Mouse (Mus musculus) embryonic fibroblast, embryonic 13.5 days (primary cell): ENCODE data around the gene Dnah17.

Experiments
- CTCF ChIP-seq: IDR thresholded peaks from 2 replicates; pipeline ENCODE4 v1.5.1; 2011; ENCODE audit warnings: mild to moderate bottlenecking, control low read depth, low read length, moderate library complexity, borderline replicate concordance; ENCODE audit not compliant: insufficient read depth
- POLR2A ChIP-seq: IDR thresholded peaks from 2 replicates; pipeline ENCODE4 v1.6.1; 2011; ENCODE audit warnings: low read depth, mild to moderate bottlenecking, control low read depth, low read length, moderate library complexity

- TF ChIP-seq CTCF (peak; percentile 31; the same call in 1 of the 2 replicates), POLR2A (no peak)
These were observed 46.6 kb downstream of the Dnah17 start for GRCm38 (mm10) chr11:118083811-118084210.
